Mouse (Mus musculus) embryo, embryonic 10 days (tissue): ENCODE data around the gene Maf.

ENCODE experiments used
- DNase-seq: peaks from one replicate; pipeline ENCODE4 v3.0.0-alpha.2; 2015; ENCODE audit warnings: low spot score

Gene Maf

GRCm38 (mm10) chr8:115707731-115708590 lies at the start of gene Maf:
Gene Maf (minus strand): TSS chr8:115707794.
- peak; percentile 94 for DNase-seq

DNA sequence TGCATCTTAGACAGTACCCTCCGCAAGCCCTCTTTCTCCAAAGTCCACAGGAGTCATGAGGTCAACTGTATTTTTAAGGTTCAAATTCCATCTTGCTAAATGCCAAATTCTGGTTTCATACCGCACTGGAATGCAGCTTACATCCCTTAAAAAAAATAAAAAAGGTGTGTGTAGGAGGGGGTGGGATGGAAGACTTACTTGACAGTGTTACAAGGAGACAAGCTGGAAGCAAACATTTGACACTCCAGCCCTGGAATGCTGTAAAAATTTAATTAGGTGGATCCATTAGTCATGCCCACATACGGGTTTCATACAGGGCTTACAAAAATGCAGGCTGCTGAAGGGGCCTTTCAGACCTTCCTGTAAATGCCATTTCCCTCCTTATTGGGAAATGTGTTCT lies 49.4 kb upstream of the Maf start:
- DNase-seq, result no peak

GRCm38 (mm10) chr8:115756027-115756426 lies 48.4 kb upstream of the Maf start:
- no peak for DNase-seq

DNA sequence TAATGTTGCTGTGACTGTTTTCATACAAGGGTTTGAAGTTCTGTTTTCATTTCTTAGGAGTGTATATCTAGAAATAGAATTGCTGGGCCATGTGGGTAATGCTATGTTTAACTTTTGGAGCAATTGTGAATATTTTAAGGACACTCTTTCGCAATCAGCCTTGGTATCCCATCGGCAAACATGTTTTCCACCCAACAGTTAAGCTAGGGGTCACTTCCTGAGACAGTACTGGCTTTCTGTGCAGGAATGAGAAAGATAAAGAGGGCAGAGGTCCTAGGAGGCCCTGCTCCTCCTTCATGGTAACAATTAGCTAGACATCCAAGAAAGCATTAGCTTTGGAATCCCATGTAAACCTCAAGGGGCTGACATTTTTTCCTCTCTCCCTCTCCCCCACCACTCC lies 47.1 kb upstream of the Maf start:
- DNase-seq, result no peak

DNA sequence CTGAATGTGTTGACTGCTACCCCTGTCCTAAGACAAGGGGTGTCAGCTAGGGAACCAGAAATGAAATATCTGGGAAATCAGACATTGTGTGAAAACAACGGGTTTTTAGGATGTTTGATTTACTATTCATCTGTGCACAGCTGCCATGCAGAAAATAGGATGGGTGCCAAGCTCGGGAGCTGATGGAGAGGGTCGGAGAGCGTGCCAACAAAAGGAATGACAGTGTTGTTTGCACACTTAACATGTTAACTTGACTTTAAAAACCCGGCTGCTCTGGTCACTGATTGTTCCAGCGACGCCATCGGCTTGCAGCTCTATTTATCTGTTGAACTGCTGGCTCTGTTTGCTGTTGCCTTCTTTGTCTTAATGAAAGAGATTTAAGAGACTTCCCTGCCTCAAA lies 46.2 kb upstream of the Maf start:
- DNase-seq, result no peak

DNA sequence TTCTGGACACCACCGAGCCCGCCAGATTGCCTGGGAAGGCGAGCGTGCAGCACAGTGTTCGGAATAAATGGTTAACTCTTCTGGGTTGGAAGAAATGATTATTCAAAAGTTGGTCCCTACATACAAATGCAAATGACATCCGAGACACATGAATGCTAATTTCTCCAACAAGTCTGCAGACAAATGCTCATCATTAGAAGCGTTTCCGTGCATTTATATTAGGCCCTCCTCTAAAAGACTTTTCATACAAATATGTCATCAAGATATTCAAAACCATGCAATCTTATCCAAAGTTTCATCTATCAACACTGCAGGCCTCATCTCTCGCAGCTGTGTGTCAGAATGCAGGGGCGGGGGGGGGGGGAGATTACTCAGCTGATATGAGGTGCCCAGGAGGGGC lies 39.8 kb upstream of the Maf start:
- no peak for DNase-seq

- no peak for DNase-seq
These were observed 38.1 kb upstream of the Maf start for GRCm38 (mm10) chr8:115745648-115746047.

DNA sequence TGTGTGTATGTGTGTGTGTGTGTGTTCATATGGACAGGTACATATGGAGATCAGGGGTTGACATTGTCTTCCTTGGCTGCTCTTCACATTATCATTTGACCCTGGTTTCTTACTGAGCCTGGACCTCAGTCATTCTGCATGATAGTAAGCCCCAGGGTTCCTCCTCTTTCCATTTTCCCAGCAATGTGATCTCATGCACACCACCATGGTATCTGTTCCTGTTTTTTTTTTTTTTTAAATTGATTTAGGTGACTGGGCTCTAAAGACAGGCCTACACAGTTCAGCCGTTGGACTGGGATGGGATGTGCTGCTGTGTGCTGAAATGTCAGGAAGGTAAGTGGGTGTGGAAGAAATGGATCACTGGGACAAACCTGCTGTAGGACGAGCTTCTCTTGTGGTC lies 35.8 kb upstream of the Maf start:
- no peak for DNase-seq

- DNase-seq, result no peak
These were observed 35.1 kb upstream of the Maf start for GRCm38 (mm10) chr8:115742646-115743045.

GRCm38 (mm10) chr8:115741964-115742363 lies 34.4 kb upstream of the Maf start:
- DNase-seq, result no peak

GRCm38 (mm10) chr8:115739756-115740155 lies 32.2 kb upstream of the Maf start:
- DNase-seq, result no peak

GRCm38 (mm10) chr8:115732401-115732800 lies 24.8 kb upstream of the Maf start:
- DNase-seq, result no peak

DNA sequence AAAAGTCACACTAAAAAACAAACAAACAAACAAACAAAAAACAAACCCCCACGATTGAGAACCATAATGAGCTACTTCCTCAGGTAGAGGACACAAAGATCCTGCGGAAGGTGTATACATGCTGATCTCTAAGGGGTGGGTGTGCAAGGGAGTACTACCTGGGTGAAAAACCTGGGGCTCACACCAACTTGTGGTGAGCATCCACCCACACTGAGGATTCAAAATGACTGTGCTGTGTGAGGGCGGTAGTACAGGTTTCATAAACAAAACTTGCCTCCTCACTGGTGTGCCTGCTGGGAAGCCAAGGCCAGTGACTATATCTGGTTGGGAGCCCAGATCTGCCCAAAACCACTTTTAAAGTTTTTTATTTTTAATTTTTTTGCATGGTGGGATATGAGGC lies 19.2 kb upstream of the Maf start:
- DNase-seq, result no peak

DNA sequence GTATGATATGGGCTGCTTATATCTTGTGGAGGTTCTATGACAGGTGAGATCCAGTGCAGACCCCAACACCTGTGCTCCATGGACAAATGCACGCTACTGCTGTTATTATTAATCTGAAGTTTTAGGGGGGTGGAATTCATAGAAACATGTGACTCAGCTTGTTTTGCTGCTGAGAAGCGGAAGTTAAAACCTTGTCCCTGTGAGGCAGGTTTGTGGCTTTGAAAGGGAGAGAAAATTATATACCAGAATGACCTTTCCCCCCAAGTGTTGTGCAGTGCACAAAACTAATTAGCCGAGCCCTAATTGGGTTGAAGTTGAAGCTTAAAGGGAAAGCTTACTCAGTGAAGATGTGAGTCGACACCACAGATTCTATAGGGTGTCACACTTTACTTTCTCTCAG lies 18.6 kb upstream of the Maf start:
- DNase-seq, result no peak

GRCm38 (mm10) chr8:115719126-115719525 lies 11.5 kb upstream of the Maf start:
- no peak for DNase-seq

- no peak for DNase-seq
These were observed 11.0 kb upstream of the Maf start for GRCm38 (mm10) chr8:115718621-115719020.

- DNase-seq, result no peak
These were observed 7.7 kb upstream of the Maf start for GRCm38 (mm10) chr8:115715262-115715661.

GRCm38 (mm10) chr8:115711106-115711505 lies 3.5 kb upstream of the Maf start:
- DNase-seq, result no peak

DNA sequence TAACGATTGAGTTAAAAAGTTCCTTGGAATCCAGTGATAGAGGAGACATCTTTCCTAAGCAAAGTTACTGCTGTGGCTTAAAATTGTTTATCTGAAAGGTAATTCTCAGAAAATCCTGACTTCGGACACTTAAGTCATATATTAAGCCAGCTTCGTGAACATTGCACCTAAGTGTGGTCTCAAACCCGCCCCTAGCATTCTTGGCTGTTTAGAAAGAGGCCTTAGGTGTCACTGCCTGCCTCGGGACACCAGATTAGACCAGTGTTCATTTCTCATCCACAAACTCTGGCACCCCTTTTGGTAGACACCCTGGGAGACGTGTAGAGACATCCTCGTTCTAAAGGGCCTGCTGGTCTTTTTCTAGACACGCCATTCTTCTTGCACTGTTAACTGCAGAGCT lies 2.3 kb upstream of the Maf start:
- DNase-seq, result no peak

DNA sequence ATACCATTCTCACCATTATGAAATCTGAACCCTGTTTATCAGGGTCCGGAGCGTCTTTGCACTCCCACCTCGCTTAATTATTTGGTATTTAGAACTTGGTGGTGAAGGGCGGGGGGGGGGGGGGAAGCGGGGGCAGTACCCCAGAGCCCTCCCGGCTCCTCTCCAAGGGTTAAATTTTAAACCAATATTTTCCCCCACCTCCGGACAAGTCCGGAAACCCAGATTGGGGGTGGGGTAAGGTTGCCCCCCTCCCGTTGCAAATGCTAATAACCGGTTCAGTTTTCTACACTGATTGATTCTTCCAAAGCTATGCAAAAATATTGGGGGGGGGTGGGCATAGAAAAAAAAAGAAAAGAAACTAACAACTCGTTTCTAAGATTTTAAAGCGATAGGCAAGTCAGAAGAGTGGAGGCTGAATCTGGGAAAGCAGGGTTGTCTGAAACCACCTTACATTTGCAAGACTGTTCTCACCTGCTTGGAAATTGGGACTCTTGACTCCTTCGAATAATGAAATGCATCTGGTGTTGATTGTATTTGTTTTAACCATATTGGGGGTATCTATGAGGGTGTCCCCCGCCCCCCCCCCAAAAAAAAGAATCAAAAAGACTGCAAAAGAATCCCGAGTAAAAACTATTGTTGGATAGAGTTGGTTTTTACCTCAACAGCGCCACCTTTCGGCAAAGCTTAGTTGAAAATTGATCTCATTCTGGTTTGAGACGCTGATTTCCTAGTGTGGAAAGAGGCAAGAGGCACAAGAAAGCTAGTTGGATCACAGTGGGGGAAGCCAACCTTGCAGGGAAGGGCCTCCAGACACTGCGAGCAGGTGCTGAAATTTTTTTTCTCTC lies 1.6 kb upstream of the Maf start:
- DNase-seq, result peak; percentile 90

DNA sequence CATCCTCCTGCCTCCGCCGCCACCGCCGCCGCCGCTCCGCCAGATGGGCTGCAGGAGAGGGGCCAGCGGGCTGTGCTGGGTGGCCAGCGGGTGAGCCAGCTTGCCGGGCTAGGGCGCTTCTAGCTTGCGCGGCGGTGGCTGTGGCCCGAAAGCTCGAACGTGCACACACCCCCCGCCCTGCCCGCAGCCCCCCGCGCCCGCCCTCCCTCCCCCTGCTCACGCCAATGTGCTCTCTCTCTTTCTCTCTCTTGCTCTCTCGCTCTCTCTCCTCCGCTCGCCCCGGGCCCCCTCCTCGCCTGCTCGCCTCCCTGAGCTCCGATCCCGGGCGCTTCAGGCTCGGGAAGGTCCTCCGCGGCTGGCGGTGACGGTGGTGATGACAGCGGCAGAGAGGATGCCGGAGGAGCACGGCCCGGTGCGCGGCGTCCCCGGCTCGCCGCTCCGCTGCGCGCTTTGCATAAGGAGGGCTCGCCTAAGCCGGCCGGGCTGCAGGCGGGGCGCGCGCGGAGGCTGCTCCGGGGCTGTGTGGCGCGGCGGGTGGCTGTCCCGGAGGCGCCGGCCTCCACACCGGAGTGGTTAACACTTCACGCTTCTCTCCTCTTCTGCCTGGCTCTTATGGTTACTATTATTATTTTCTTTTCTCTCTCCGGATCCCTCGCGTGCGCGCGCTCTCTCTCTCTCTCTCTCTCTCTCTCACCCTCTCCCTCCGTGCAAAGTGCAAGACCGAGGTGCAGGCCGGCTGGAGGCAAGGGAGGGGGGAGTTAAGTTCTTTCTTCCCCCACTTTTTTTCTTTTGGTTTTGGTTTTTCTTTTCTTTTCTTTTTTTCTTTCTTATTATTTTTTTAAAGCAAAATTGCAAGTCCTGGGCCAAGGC lies 498 bp downstream of the Maf start:
- peak; percentile 80 for DNase-seq

- peak; percentile 23 for DNase-seq
These were observed 1.2 kb downstream of the Maf start for GRCm38 (mm10) chr8:115706411-115706860.
